ENCODE assay signal across 18 mouse cellular contexts in genomic region chr6:93497824-93498223, GRCm38 (mm10).
"Had no signal": no experiment of that assay in that cellular context is flagged by ENCODE, and none has a peak within 500 bp of the region (broad histone marks: within the 10 kb centered on the region; RNA-seq: fewer than 3 reads in every experiment).

No protein-coding gene starts in this region.

- H3K9ac ChIP-seq: lung, embryonic 14.5 days; neural tube, embryonic 13.5 days; neural tube, embryonic 15.5 days had no signal

- H3K27ac ChIP-seq: midbrain, embryonic 10.5 days; neural tube, embryonic 13.5 days; neural tube, embryonic 15.5 days had no signal

- H3K36me3 ChIP-seq: midbrain, embryonic 10.5 days; neural tube, embryonic 13.5 days; neural tube, embryonic 15.5 days had no signal

- H3K4me3 ChIP-seq: midbrain, embryonic 10.5 days; myocyte; neural tube, embryonic 13.5 days; neural tube, embryonic 15.5 days had no signal

- DNase-seq: lung, adult 18-20 months; lung, embryonic 14.5 days; lung, postnatal 10 days; lung, postnatal 4 days; midbrain, embryonic 14.5 days; retina, postnatal 1 day; right cerebral cortex, adult 18-20 months; right cerebral cortex, postnatal 25 days; right cerebral cortex, postnatal 4 days; spleen, adult 18-20 months; thymus, adult 18-20 months; thymus, postnatal 14 days; thymus, postnatal 36 days had no signal

- ATAC-seq: midbrain, embryonic 16.5 days had no signal

- H3K4me2 ChIP-seq: lung, embryonic 14.5 days; neural tube, embryonic 13.5 days; neural tube, embryonic 15.5 days had no signal

- H3K9me3 ChIP-seq: midbrain, embryonic 10.5 days; neural tube, embryonic 13.5 days; neural tube, embryonic 15.5 days had no signal

- H3K27me3 ChIP-seq: neural tube, embryonic 13.5 days; neural tube, embryonic 15.5 days had no signal

- H3K4me1 ChIP-seq: midbrain, embryonic 10.5 days; neural tube, embryonic 13.5 days; neural tube, embryonic 15.5 days had no signal
